Mouse (Mus musculus): Measurements from ENCODE around the gene Crxos. TPM values are rescaled to one million over a fixed set of nuclear protein-coding genes. Genes with fewer than 3 reads are reported as not detected.

Crxos gene
- total RNA-seq (2018; cell fraction: chromatin; rRNA removed), result not detected
- total RNA-seq (2018; cell fraction: cytosol; rRNA removed), result not detected
- not detected for total RNA-seq (2018; cell fraction: nucleus; rRNA removed)
- polyA plus RNA-seq (2018), result not detected in 3 replicates

DNA sequence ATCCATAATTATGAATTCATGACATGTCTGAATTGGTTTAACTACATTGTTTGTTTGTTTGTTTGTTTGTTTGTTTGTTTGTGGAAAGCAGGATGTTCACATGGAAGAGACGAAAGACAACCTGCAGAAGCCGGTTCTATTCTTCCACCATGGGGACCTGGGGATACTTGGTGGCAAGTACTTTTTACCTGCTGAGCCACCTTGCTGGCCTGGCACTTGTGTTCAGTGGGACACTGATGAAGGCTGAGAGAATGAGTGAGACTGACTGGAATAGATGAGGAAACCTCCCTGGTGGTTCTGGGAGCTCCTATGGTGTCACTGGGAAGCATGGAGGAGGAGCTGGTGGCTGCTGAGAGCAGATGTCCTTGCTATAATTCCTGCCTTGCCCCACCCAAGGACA is at the start of gene Crxos:
Gene Crxos (plus strand): TSS at position 301 of the 400 bp plus-strand sequence.
- Histone ChIP-seq H3K36me3 (ENCODE audit: inconsistent target) (no peaks in the 10 kb centered on the region), H3K79me2 (ENCODE audit: inconsistent target) (no peaks in the 10 kb centered on the region), H3K4me3 (ENCODE audit: inconsistent target) (no peak within 1 kb of the TSS), H3K27ac (no peak within 1 kb of the TSS)
- WGBS (ENCODE audit: missing documents), result 94% methylated on average over 2 of the region's 2 CpGs

DNA sequence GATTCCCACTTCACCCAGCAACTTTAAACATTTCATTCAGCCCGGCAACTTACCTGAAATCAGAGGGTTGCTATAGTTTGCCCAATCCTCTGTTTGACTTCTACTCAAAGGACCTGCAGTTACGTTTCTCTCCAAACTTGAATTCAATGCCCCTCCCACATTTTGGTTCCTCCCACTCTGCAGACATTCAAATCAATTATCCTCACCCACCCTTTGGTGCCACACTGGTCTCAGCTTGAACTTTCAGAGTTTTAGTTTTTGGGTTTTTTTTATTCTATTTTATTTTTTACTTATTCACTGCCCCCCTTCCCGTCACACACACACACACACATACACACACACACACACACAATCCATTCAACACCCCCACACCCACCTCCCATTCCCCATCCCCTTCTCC is 42.8 kb upstream of the Crxos start, which contains the start of gene Obox6:
Gene Obox6 (minus strand): TSS at position 101 of the 400 bp plus-strand sequence.
- WGBS (ENCODE audit: missing documents), result 93% methylated on average over 3 of the region's 3 CpGs
- Histone ChIP-seq H3K27ac (no peak within 1 kb of the TSS), H3K79me2 (ENCODE audit: inconsistent target) (no peaks in the 10 kb centered on the region), H3K4me3 (ENCODE audit: inconsistent target) (no peak within 1 kb of the TSS), H3K36me3 (ENCODE audit: inconsistent target) (no peaks in the 10 kb centered on the region)

DNA sequence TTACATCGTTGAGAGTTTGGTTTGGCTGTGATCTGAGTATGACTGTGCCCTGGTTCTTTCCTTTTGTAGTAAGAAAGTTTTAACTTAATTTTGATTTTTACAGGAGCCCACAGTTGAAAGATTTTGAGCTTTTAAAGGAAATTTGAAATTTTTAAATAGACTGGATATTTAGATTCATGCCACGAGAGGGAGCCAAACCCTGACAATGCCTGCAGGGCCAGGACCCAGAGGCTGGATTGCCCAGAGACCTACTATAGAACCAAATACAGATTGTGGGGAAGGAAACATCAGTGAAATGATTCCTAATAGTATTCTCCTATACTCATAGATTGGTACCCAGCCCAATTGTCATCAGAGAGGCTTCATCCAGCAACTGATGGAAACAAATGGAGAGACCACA is 22.8 kb upstream of the Crxos start:
- no peak overlapping the region for H3K4me3 ChIP-seq (ENCODE audit: inconsistent target)
- no peak overlapping the region for H3K27ac ChIP-seq
- 26% methylated on average over 2 of the region's 2 CpGs for WGBS (ENCODE audit: missing documents)
- H3K36me3 ChIP-seq (ENCODE audit: inconsistent target), result no peaks in the 10 kb centered on the region
- H3K79me2 ChIP-seq (ENCODE audit: inconsistent target), result no peaks in the 10 kb centered on the region

DNA sequence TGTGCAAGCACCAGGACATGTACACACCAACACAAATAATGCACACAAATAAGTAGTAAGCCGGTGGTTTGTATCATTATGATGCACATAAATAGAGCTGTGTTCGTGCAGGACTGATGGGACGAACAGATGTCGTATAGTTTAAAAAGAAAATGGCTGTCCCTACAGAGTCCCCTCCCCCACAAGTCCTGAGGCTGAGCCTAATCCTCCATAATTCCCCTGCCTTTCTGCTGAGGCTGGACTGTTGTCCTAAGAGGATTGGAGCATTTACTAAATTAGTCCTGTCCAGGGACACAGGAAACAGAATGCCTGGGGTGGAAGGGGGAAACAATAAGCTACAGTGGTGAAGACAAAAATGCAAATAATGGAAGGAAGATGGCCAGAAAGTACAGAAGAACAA is 18.3 kb upstream of the Crxos start:
- no peaks in the 10 kb centered on the region for H3K36me3 ChIP-seq (ENCODE audit: inconsistent target)
- no peaks in the 10 kb centered on the region for H3K79me2 ChIP-seq (ENCODE audit: inconsistent target)
- 88% methylated on average over 4 of the region's 4 CpGs for WGBS (ENCODE audit: missing documents)
- H3K27ac ChIP-seq, result no peak overlapping the region
- H3K4me3 ChIP-seq (ENCODE audit: inconsistent target), result no peak overlapping the region

DNA sequence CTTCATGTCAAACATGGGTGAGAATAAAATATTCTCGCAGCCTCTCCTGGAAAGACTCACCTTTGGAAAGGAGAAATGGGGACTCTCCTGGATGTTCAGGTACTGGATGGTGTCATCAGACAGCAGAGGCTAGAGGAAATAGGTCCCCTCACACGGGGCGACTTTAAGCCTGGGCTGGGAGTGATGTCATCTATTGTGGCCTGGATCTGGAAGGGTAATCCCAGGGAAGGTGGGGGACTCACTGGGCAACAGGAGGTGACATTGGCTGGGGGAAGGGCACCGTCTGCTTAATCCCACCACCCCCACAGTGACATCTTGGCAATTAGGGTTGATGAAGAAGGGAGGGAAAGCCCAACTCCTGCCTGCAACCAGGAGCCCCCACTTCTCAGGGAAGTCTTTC is 2.7 kb upstream of the Crxos start, which contains the start of gene Crx:
Gene Crx (minus strand): TSS at position 213 of the 400 bp plus-strand sequence.
- no peaks in the 10 kb centered on the region for H3K79me2 ChIP-seq (ENCODE audit: inconsistent target)
- WGBS (ENCODE audit: missing documents), result 48% methylated on average over 4 of the region's 4 CpGs
- no peak within 1 kb of the TSS for H3K4me3 ChIP-seq (ENCODE audit: inconsistent target)
- no peaks in the 10 kb centered on the region for H3K36me3 ChIP-seq (ENCODE audit: inconsistent target)
- H3K27ac ChIP-seq, result no peak within 1 kb of the TSS

DNA sequence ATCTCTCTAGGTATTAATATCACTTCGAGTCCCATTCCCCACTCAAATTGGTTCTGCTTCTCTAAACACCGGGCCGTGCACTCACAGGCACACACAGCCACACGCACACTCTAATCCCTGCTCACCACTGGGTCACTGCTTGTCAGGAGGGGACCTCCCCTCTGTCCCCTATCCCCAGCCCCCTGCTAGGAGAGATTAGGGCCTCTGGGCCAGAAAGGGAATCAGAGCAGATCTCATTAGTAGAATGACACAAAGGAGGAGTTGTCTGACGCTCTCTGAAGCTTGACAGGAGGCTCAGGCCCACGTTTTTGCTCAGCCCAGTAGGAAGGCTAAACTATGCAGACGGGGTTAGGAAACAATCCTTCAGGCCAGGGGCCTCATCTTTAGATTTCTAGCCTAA is 1.0 kb upstream of the Crxos start:
- H3K27ac ChIP-seq, result no peak overlapping the region
- H3K36me3 ChIP-seq (ENCODE audit: inconsistent target), result no peaks in the 10 kb centered on the region
- no peaks in the 10 kb centered on the region for H3K79me2 ChIP-seq (ENCODE audit: inconsistent target)
- 41% methylated on average over 7 of the region's 7 CpGs for whole genome bisulfite sequencing (ENCODE audit: missing documents)
- H3K4me3 ChIP-seq (ENCODE audit: inconsistent target), result no peak overlapping the region

DNA sequence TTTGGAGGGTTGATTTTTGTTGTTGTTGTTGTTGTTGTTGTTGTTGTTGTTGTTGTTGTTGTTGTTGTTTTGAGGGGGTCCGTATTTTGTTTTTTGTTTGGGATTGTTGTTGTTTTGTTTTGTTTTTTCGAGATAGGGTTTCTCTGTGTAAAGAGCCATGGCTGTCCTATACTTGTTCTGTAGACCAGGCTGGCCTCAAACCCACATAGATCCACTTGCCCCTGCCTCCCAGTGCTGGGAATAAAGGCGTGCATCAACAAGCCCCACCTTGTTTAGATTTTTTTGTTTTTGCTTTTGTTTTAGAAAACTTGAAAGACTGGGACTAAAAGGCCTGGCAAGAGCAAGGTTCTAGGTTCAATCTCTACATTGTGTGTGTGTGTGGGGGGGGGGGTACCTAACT is 586 bp upstream of the Crxos start:
- Histone ChIP-seq H3K36me3 (ENCODE audit: inconsistent target) (no peaks in the 10 kb centered on the region), H3K27ac (no peak overlapping the region), H3K79me2 (ENCODE audit: inconsistent target) (no peaks in the 10 kb centered on the region), H3K4me3 (ENCODE audit: inconsistent target) (no peak overlapping the region)
- WGBS (ENCODE audit: missing documents), result 71% methylated on average over 2 of the region's 3 CpGs

DNA sequence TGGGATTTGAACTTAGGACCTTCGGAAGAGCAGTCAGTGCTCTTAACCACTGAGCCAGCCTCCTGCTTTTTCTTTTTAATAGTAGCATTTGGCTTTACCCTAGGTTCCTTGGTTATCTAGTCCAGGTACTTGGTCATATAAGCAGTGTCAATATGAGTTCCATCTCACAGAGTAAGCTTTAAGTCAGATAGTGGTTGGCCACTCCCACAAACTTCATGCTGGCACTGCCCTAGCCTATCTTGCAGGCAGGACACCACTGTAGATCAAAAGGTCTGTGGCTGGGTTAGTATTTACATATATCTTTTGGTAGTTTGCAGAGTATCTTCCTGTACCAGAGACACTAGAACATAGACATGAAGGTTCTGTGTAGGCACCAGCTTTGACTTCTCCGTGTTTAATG is 1.7 kb downstream of the Crxos start:
- 90% methylated on average over 2 of the region's 2 CpGs for WGBS (ENCODE audit: missing documents)
- Histone ChIP-seq H3K36me3 (ENCODE audit: inconsistent target) (no peaks in the 10 kb centered on the region), H3K27ac (no peak overlapping the region), H3K79me2 (ENCODE audit: inconsistent target) (no peaks in the 10 kb centered on the region), H3K4me3 (ENCODE audit: inconsistent target) (no peak overlapping the region)

DNA sequence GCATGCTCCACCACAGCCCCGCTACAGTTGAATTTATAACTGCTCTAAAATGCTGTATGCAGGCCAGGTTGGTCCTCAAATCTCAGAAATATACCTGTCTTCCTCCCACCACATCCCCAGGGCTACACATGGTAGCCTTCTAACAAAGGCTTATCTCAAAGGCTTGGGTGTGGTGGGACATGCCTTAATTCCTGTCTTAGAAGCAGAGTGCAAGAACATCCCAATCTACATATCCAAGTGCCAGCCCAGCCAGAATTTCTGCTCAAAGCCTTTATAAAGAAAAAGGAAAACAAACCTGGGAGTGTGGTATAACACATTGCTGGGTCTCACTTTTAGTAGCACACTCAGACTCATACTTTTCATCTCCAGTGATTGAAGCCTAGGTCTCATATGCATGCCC is 11.8 kb downstream of the Crxos start:
- no peak overlapping the region for H3K4me3 ChIP-seq (ENCODE audit: inconsistent target)
- no peaks in the 10 kb centered on the region for H3K36me3 ChIP-seq (ENCODE audit: inconsistent target)
- no peaks in the 10 kb centered on the region for H3K79me2 ChIP-seq (ENCODE audit: inconsistent target)
- WGBS (ENCODE audit: missing documents), result 67% methylated on average over 1 of the region's 1 CpGs
- no peak overlapping the region for H3K27ac ChIP-seq

DNA sequence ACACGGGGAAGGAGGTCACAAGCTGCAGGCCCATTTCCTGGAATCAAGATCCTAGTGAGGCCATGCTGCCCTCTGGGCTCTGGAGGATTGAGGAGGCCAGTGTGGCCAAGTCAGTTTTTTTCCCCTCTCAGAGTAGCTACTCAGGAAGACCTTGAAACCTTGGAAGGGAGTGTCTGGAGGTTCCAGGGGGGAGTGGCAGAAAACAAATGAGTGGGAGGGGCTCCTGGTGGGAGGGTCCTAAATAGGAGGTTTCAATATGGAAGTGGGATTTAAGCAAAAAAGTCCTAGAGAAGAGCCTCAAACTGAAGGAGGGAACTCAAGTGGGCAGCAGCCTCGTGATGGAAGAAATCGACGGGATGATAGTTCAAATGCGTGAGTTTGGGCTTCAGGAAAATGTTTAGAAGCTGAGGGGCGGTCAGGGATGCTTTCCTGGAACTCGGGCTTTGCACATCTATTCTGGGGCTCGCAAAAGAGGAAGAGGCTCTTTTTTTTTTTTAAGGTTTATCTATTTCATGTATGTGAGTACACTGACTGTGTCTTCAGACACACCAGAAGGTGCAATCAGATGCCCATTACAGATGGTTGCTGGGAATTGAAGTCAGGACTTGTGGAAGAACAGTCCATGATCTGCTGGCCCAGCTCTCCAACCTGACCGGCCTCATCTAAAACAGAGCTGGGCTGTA is 19.1 kb downstream of the Crxos start:
- H3K36me3 ChIP-seq (ENCODE audit: inconsistent target), result no peaks in the 10 kb centered on the region
- 66% methylated on average over 9 of the region's 9 CpGs for WGBS (ENCODE audit: missing documents)
- no peak overlapping the region for H3K4me3 ChIP-seq (ENCODE audit: inconsistent target)
- H3K79me2 ChIP-seq (ENCODE audit: inconsistent target), result no peaks in the 10 kb centered on the region
- no peak overlapping the region for H3K27ac ChIP-seq

DNA sequence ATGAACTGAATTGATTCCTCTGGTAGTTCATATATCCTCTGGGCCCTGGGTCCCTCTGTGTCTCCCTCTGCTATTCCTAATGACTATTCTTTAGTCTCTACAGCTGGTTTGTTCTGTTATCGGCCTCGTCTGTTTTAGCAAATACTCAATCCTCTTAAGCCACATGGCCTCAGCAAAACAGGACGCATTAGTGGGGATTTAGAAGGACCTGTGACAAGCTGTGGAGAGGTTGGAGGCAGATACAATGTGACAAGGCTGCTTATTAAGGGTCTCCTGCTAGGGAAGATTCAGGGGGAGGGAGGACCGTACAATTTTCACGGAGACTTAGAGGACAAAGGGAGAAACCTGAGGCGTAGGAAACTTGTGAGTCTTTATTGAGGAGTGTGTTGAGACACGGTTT is 23.4 kb downstream of the Crxos start:
- WGBS (ENCODE audit: missing documents), result 83% methylated on average over 7 of the region's 7 CpGs
- no peak overlapping the region for H3K4me3 ChIP-seq (ENCODE audit: inconsistent target)
- H3K27ac ChIP-seq, result no peak overlapping the region
- H3K79me2 ChIP-seq (ENCODE audit: inconsistent target), result no peaks in the 10 kb centered on the region
- no peaks in the 10 kb centered on the region for H3K36me3 ChIP-seq (ENCODE audit: inconsistent target)

DNA sequence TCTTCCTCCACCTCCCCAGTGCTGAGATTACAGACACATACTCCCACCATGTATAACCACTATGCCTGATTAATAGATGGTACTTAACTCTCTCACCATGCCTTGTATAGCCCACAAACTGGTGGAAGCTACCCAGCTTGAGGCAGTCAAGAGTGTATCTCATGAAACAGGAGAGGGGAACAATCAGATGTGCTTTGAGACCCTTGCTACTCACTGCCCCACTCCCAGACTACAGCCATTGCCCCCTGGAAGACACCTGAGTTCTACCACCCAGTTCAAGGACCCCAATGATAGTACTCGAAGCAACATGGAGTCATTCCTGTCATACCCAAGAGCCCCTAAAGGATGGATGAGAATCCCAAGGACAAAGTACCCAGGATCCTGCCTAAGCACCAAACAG is 24.2 kb downstream of the Crxos start:
- Histone ChIP-seq H3K36me3 (ENCODE audit: inconsistent target) (no peaks in the 10 kb centered on the region), H3K4me3 (ENCODE audit: inconsistent target) (no peak overlapping the region), H3K79me2 (ENCODE audit: inconsistent target) (no peaks in the 10 kb centered on the region), H3K27ac (no peak overlapping the region)
- WGBS (ENCODE audit: missing documents), result 100% methylated on average over 1 of the region's 1 CpGs

DNA sequence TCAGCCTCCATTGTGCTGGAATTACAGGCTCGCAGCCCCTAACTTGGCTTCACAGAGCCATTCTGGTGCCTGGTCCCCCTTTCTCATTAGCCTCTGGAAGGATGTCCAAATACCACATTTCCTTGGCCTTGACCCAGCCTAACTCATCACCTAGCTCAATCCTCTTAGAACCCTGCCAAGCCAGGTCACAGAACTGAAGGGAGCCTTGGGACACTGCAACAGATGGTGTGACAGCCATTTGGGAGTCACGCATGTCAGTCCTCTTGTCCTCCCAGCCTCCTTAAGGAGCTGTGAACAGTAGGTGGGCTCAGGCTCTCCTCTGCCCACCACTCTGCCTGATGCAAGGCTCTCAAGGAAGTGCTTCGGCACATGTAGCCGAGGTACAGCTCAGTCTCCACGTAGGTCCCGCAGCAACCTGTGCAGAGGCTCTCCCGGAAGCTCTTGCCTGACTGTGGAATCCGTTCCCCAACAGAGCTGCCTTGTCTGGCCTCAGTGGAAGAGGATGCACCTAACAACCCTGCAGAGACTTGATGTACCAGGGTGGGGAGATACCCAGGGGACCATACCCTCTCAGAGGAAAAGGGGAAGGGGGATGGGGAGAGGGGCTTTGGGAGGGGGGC is 25.7 kb downstream of the Crxos start:
- 63% methylated on average over 8 of the region's 8 CpGs for WGBS (ENCODE audit: missing documents)
- no peaks in the 10 kb centered on the region for H3K79me2 ChIP-seq (ENCODE audit: inconsistent target)
- no peak overlapping the region for H3K4me3 ChIP-seq (ENCODE audit: inconsistent target)
- H3K36me3 ChIP-seq (ENCODE audit: inconsistent target), result no peaks in the 10 kb centered on the region
- no peak overlapping the region for H3K27ac ChIP-seq

DNA sequence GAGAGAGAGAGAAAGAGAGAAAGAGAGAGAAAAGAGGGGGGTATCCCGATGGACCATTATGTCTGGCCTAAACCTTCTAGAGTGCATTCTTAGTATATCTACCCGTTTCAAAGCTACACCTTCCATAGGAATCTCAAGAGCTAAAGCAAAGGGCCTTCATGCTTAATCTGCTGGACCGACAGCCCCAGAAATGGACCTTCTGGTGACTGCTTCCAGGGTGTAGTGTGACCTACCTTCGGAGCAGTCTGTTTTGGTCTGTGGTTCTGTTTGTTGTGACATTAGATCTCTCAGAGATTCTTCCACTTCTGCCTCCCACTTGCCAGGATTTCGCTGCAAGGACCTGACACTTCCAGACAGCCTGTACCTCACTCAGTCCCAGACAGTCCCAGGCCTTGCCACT is 28.1 kb downstream of the Crxos start:
- H3K79me2 ChIP-seq (ENCODE audit: inconsistent target), result no peaks in the 10 kb centered on the region
- no peak overlapping the region for H3K4me3 ChIP-seq (ENCODE audit: inconsistent target)
- WGBS (ENCODE audit: missing documents), result 93% methylated on average over 5 of the region's 5 CpGs
- H3K27ac ChIP-seq, result no peak overlapping the region
- H3K36me3 ChIP-seq (ENCODE audit: inconsistent target), result no peaks in the 10 kb centered on the region

DNA sequence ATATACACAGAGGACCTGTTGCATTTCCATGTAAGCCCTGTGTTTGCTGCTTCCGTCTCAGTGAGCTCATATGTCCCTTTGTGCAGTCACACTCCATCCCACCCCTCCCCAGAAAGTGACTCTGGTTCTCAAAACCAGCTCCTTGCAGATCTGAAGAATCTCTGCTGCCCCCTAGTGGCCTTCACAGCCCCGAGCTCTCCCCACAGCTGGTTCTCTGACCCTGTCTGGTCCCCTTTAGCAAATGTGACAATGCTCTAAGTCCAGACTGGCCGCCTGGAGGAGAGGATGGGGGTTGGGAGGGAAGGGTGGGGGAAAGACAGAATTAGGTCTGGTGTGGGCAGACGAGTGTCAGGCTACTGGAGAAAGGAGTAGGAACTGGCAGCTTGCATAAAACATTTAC is 29.8 kb downstream of the Crxos start:
- H3K36me3 ChIP-seq (ENCODE audit: inconsistent target), result peaks cover 7% of the 10 kb centered on the region; the same call in 1 of the 2 replicates
- no peak overlapping the region for H3K4me3 ChIP-seq (ENCODE audit: inconsistent target)
- H3K27ac ChIP-seq, result no peak overlapping the region
- WGBS (ENCODE audit: missing documents), result 0% methylated on average over 4 of the region's 4 CpGs
- H3K79me2 ChIP-seq (ENCODE audit: inconsistent target), result no peaks in the 10 kb centered on the region
